Mouse (Mus musculus) bone marrow, adult 2 months (tissue): ENCODE results near the gene Topaz1. TPM values are rescaled to one million over a fixed set of nuclear protein-coding genes. Genes with fewer than 3 reads are reported as not detected.

Experiments
- H3K27ac ChIP-seq: fragments of 200-500 bp; 2 replicates; pipeline ENCODE4 v1.5.1; 2012; ENCODE audit warnings: low read depth, mild to moderate bottlenecking, control low read depth, inconsistent platforms, low read length; ENCODE audit not compliant: control insufficient read depth, poor library complexity, insufficient read depth
- H3K4me1 ChIP-seq: fragments of 200-500 bp; 2 replicates; pipeline ENCODE4 v1.6.1; 2011; ENCODE audit warnings: low read length; ENCODE audit not compliant: control insufficient read depth, insufficient read depth
- H3K4me3 ChIP-seq: fragments of 200-500 bp; replicated peaks from 2 replicates; pipeline ENCODE3; 2011; ENCODE audit warnings: mild to moderate bottlenecking, low read depth, low read length, control low read depth; ENCODE audit not compliant: control insufficient read depth
- CTCF ChIP-seq: fragments of 200-500 bp; IDR thresholded peaks from 2 replicates; pipeline ENCODE4 v1.5.1; 2011; ENCODE audit warnings: low read length, control low read depth; ENCODE audit not compliant: control insufficient read depth, insufficient read depth
- POLR2A ChIP-seq: fragments of 200-500 bp; IDR thresholded peaks from 2 replicates; pipeline ENCODE4 v1.6.1; 2011; ENCODE audit warnings: low read depth, mild to moderate bottlenecking, control low read depth, low read length, borderline replicate concordance; ENCODE audit not compliant: control insufficient read depth
- WGBS: fragments of 180-500 bp; shearing (Covaris S2); methylation state at CpG from one replicate; pipeline ENCODE4 v1.1.7; 2018; 5-methylcytosine and 5-hydroxymethylcytosine counted together
- polyA plus RNA-seq: library from polyadenylated mRNA; stranded (reverse); fragments of >200 nt; gene quantifications from 2 replicates; pipeline ENCODE4 v1.2.4, GENCODE M21; 2011; ENCODE audit warnings: low replicate concordance; ENCODE audit not compliant: missing spikeins, insufficient read depth, insufficient read length

Gene Topaz1
- polyA plus RNA-seq, 1 experiment, result not detected

- WGBS, result 30% methylated on average over 8 of the region's 8 CpGs
- H3K4me3 ChIP-seq, result no peak overlapping the region
- TF ChIP-seq CTCF (no peak), POLR2A (no peak)
- no peak overlapping the region for H3K27ac ChIP-seq
- no peaks in the 10 kb centered on the region; the same call in 1 of the 2 replicates for H3K4me1 ChIP-seq
These were observed 14.9 kb upstream of the Topaz1 start for GRCm38 (mm10) chr9:122732126-122732810.

- no peaks in the 10 kb centered on the region; the same call in 1 of the 2 replicates for H3K4me1 ChIP-seq
- WGBS, result 46% methylated on average over 12 of the region's 12 CpGs
- TF ChIP-seq POLR2A (no peak), CTCF (no peak)
- no peak overlapping the region for H3K4me3 ChIP-seq
- no peak overlapping the region for H3K27ac ChIP-seq
These were observed 13.9 kb upstream of the Topaz1 start for GRCm38 (mm10) chr9:122733222-122733621.

DNA sequence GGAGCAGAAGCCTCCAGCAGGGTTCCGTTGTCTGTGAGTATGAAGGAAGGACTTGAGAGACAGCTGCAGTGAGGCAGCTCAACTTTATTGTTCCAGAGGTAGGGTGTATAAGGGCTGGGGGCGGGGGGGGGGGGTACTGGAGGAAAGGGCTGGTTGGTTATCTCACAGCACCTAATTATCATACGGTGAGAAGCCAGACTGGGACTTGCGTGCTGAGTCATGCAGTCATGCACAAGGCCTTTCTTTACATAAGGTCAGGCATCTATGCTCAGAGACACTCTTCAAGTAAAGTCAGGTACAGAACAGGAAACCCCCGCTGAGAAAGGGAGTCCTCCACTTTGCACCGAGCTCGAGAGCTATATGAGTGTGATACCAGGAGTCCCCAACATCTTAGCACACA is 12.2 kb upstream of the Topaz1 start:
- TF ChIP-seq CTCF (no peak), POLR2A (no peak)
- Histone ChIP-seq H3K4me3 (no peak overlapping the region), H3K27ac (no peak overlapping the region), H3K4me1 (no peaks in the 10 kb centered on the region; the same call in 1 of the 2 replicates)
- whole genome bisulfite sequencing, result 37% methylated on average over 7 of the region's 7 CpGs

DNA sequence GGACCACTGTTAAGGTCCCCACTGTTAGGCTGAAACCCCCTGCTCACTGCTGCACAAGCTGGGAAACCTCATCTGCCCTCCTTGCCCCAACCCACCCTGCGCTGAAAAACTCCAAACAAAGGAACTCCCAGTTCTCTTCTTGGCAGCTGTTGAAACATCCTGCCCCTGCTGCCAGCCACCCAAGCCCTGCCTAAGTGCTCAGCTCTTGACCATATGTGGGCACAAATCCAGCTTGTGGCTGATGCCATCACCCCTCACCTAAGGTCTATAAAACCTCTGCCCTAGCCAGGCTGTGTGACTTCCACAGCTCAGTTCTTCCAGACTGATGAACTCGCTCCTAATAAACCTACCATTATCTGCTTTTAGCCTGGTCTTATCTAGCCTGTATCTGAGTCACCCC is 11.1 kb upstream of the Topaz1 start:
- Histone ChIP-seq H3K4me1 (no peaks in the 10 kb centered on the region; the same call in 1 of the 2 replicates), H3K4me3 (no peak overlapping the region), H3K27ac (no peak overlapping the region)
- WGBS, result 52% methylated on average over 2 of the region's 2 CpGs
- TF ChIP-seq POLR2A, result no peak

DNA sequence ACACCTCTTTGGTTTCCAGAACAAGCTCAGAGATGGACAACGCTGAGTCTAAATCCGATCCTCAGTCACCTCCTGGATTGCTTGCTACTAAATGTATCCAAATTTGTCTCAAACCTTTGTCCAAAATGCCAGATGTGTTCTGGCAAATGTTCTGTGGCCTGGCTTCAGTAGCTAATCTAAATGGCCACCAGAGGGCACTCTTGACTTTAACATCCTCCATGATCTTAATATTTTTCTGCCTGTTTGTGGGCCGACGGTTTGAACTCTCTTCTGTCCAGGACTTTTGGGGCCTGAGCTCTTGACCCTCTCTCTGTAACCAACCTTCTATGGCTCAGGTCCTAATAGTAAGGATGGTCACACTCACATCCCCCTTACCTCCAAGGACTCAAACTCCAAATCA is 10.4 kb upstream of the Topaz1 start:
- no peak overlapping the region for H3K27ac ChIP-seq
- 27% methylated on average over 4 of the region's 4 CpGs for WGBS
- no peak for TF ChIP-seq POLR2A
- TF ChIP-seq CTCF, result no peak
- H3K4me3 ChIP-seq, result no peak overlapping the region
- H3K4me1 ChIP-seq, result no peaks in the 10 kb centered on the region; the same call in 1 of the 2 replicates

- Histone ChIP-seq H3K4me1 (no peaks in the 10 kb centered on the region), H3K4me3 (no peak overlapping the region), H3K27ac (no peak overlapping the region)
- TF ChIP-seq POLR2A (no peak), CTCF (no peak)
- WGBS, result 15% methylated on average over 1 of the region's 1 CpGs
These were observed 1.3 kb upstream of the Topaz1 start for GRCm38 (mm10) chr9:122745879-122746278.

GRCm38 (mm10) chr9:122757614-122758013 is 10.5 kb downstream of the Topaz1 start:
- no peak for TF ChIP-seq POLR2A
- TF ChIP-seq CTCF, result no peak
- Histone ChIP-seq H3K4me1 (no peaks in the 10 kb centered on the region), H3K4me3 (no peak overlapping the region), H3K27ac (no peak overlapping the region)
- 53% methylated on average over 2 of the region's 2 CpGs for WGBS

DNA sequence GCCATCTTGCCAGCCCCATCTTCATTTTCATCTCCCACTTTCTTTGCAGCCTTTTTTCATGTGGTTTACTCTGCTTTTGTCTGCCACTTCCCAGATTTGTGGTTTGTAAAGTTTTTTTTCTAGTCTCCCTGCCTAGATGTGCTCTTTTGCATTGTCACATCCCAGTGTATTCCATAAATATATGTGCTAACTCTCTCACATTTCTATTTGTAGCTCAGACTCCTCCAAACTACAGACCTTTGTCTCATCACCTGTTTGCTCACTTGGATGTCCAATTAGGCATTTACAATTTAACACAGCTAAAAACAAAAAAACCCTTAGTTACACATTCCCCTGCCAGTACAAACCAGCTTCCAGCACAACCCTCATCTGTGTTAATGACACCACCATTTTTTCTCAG is 13.0 kb downstream of the Topaz1 start:
- no peak overlapping the region for H3K27ac ChIP-seq
- no peak for TF ChIP-seq POLR2A
- no peak for TF ChIP-seq CTCF

GRCm38 (mm10) chr9:122785231-122785630 is 38.1 kb downstream of the Topaz1 start:
- Histone ChIP-seq H3K4me1 (no peaks in the 10 kb centered on the region), H3K4me3 (no peak overlapping the region), H3K27ac (no peak overlapping the region)
- 35% methylated on average over 5 of the region's 5 CpGs for WGBS
- TF ChIP-seq POLR2A, result no peak
- TF ChIP-seq CTCF, result no peak

More for the DNA sequence above, 13.0 kb downstream of the Topaz1 start:
- Histone ChIP-seq H3K4me1 (no peaks in the 10 kb centered on the region), H3K4me3 (no peak overlapping the region)
